Mouse (Mus musculus): ENCODE measurements around the gene Cish. TPM values are rescaled to one million over a fixed set of nuclear protein-coding genes. Genes with fewer than 3 reads are reported as not detected.

Gene Cish
- polyA plus RNA-seq, 1 experiment from 2014 or later, result 6.1 TPM

- WGBS, result 70% methylated on average over 2 of the region's 2 CpGs
- H3K4me1 ChIP-seq (replicated peaks; ENCODE audit: control insufficient read depth, insufficient read depth, low read length), result no peaks in the 10 kb centered on the region
- H3K27ac ChIP-seq (ENCODE audit: low read depth, low read length), result no peak overlapping the region
- no peaks in the 10 kb centered on the region for H3K9me3 ChIP-seq (ENCODE audit: control insufficient read depth, low read length)
- no peaks in the 10 kb centered on the region for H3K27me3 ChIP-seq (replicated peaks; ENCODE audit: control insufficient read depth, insufficient read depth, low read length)
- DNase-seq (ENCODE audit: low spot score) (no peak), ATAC-seq (replicated peaks; ENCODE audit: low FRiP score) (no peak)
- H3K4me2 ChIP-seq, result no peak overlapping the region
- H3K4me3 ChIP-seq (ENCODE audit: low read depth, low read length), result no peak overlapping the region
- no peak overlapping the region for H3K9ac ChIP-seq (ENCODE audit: low read depth, low read length)
- H3K36me3 ChIP-seq (ENCODE audit: control insufficient read depth, insufficient read depth, low read length), result no peaks in the 10 kb centered on the region
Observed at GRCm38 (mm10) chr9:107260429-107260828, 35.4 kb upstream of the Cish start.

GRCm38 (mm10) chr9:107260836-107261235 is 35.0 kb upstream of the Cish start:
- H3K27ac ChIP-seq (ENCODE audit: low read depth, low read length), result no peak overlapping the region
- H3K9me3 ChIP-seq (ENCODE audit: control insufficient read depth, low read length), result no peaks in the 10 kb centered on the region
- DNase-seq (ENCODE audit: low spot score), result no peak
- no peak for ATAC-seq (replicated peaks; ENCODE audit: low FRiP score)
- H3K4me1 ChIP-seq (replicated peaks; ENCODE audit: control insufficient read depth, insufficient read depth, low read length), result no peaks in the 10 kb centered on the region
- no peak overlapping the region for H3K9ac ChIP-seq (ENCODE audit: low read depth, low read length)
- no peaks in the 10 kb centered on the region for H3K27me3 ChIP-seq (replicated peaks; ENCODE audit: control insufficient read depth, insufficient read depth, low read length)
- 48% methylated on average over 8 of the region's 8 CpGs for WGBS
- no peak overlapping the region for H3K4me3 ChIP-seq (ENCODE audit: low read depth, low read length)
- no peak overlapping the region for H3K4me2 ChIP-seq
- no peaks in the 10 kb centered on the region for H3K36me3 ChIP-seq (ENCODE audit: control insufficient read depth, insufficient read depth, low read length)

GRCm38 (mm10) chr9:107261792-107262191 is 34.0 kb upstream of the Cish start:
- no peak overlapping the region for H3K27ac ChIP-seq (ENCODE audit: low read depth, low read length)

GRCm38 (mm10) chr9:107262375-107262774 is 33.5 kb upstream of the Cish start:
- Histone ChIP-seq H3K9me3 (ENCODE audit: control insufficient read depth, low read length) (no peaks in the 10 kb centered on the region), H3K4me1 (replicated peaks; ENCODE audit: control insufficient read depth, insufficient read depth, low read length) (no peaks in the 10 kb centered on the region), H3K4me3 (ENCODE audit: low read depth, low read length) (no peak overlapping the region), H3K27me3 (replicated peaks; ENCODE audit: control insufficient read depth, insufficient read depth, low read length) (no peaks in the 10 kb centered on the region), H3K27ac (ENCODE audit: low read depth, low read length) (no peak overlapping the region), H3K4me2 (no peak overlapping the region), H3K9ac (ENCODE audit: low read depth, low read length) (no peak overlapping the region), H3K36me3 (ENCODE audit: control insufficient read depth, insufficient read depth, low read length) (no peaks in the 10 kb centered on the region)
- no peak for ATAC-seq (replicated peaks; ENCODE audit: low FRiP score)
- 79% methylated on average over 7 of the region's 7 CpGs for WGBS
- DNase-seq (ENCODE audit: low spot score), result no peak

More at GRCm38 (mm10) chr9:107261792-107262191, 34.0 kb upstream of the Cish start:
- 68% methylated on average over 6 of the region's 6 CpGs for WGBS
- Histone ChIP-seq H3K4me3 (ENCODE audit: low read depth, low read length) (no peak overlapping the region), H3K4me2 (no peak overlapping the region), H3K4me1 (replicated peaks; ENCODE audit: control insufficient read depth, insufficient read depth, low read length) (no peaks in the 10 kb centered on the region), H3K36me3 (ENCODE audit: control insufficient read depth, insufficient read depth, low read length) (no peaks in the 10 kb centered on the region), H3K27me3 (replicated peaks; ENCODE audit: control insufficient read depth, insufficient read depth, low read length) (no peaks in the 10 kb centered on the region), H3K9ac (ENCODE audit: low read depth, low read length) (no peak overlapping the region), H3K9me3 (ENCODE audit: control insufficient read depth, low read length) (no peaks in the 10 kb centered on the region)
- ATAC-seq (replicated peaks; ENCODE audit: low FRiP score) (no peak), DNase-seq (ENCODE audit: low spot score) (no peak)

- Histone ChIP-seq H3K27ac (ENCODE audit: low read depth, low read length) (no peak overlapping the region), H3K4me1 (replicated peaks; ENCODE audit: control insufficient read depth, insufficient read depth, low read length) (peaks cover 5% of the 10 kb centered on the region), H3K4me2 (no peak overlapping the region), H3K9ac (ENCODE audit: low read depth, low read length) (no peak overlapping the region), H3K36me3 (ENCODE audit: control insufficient read depth, insufficient read depth, low read length) (no peaks in the 10 kb centered on the region), H3K27me3 (replicated peaks; ENCODE audit: control insufficient read depth, insufficient read depth, low read length) (no peaks in the 10 kb centered on the region), H3K9me3 (ENCODE audit: control insufficient read depth, low read length) (no peaks in the 10 kb centered on the region), H3K4me3 (ENCODE audit: low read depth, low read length) (no peak overlapping the region)
- WGBS, result 76% methylated on average over 5 of the region's 5 CpGs
- DNase-seq (ENCODE audit: low spot score), result no peak
- ATAC-seq (replicated peaks; ENCODE audit: low FRiP score), result no peak
Observed at GRCm38 (mm10) chr9:107263912-107264311, 31.9 kb upstream of the Cish start.

- Histone ChIP-seq H3K36me3 (ENCODE audit: control insufficient read depth, insufficient read depth, low read length) (no peaks in the 10 kb centered on the region), H3K27ac (ENCODE audit: low read depth, low read length) (no peak overlapping the region), H3K4me2 (no peak overlapping the region), H3K4me3 (ENCODE audit: low read depth, low read length) (no peak overlapping the region), H3K9me3 (ENCODE audit: control insufficient read depth, low read length) (no peaks in the 10 kb centered on the region), H3K27me3 (replicated peaks; ENCODE audit: control insufficient read depth, insufficient read depth, low read length) (no peaks in the 10 kb centered on the region), H3K4me1 (replicated peaks; ENCODE audit: control insufficient read depth, insufficient read depth, low read length) (peaks cover 6% of the 10 kb centered on the region), H3K9ac (ENCODE audit: low read depth, low read length) (no peak overlapping the region)
- WGBS, result 55% methylated on average over 3 of the region's 3 CpGs
- DNase-seq (ENCODE audit: low spot score) (no peak), ATAC-seq (replicated peaks; ENCODE audit: low FRiP score) (no peak)
Observed at GRCm38 (mm10) chr9:107264731-107265130, 31.1 kb upstream of the Cish start.

- Histone ChIP-seq H3K27me3 (replicated peaks; ENCODE audit: control insufficient read depth, insufficient read depth, low read length) (no peaks in the 10 kb centered on the region), H3K9ac (ENCODE audit: low read depth, low read length) (no peak overlapping the region), H3K4me2 (no peak overlapping the region), H3K9me3 (ENCODE audit: control insufficient read depth, low read length) (no peaks in the 10 kb centered on the region), H3K4me1 (replicated peaks; ENCODE audit: control insufficient read depth, insufficient read depth, low read length) (peaks cover 19% of the 10 kb centered on the region), H3K4me3 (ENCODE audit: low read depth, low read length) (no peak overlapping the region), H3K36me3 (ENCODE audit: control insufficient read depth, insufficient read depth, low read length) (no peaks in the 10 kb centered on the region), H3K27ac (ENCODE audit: low read depth, low read length) (no peak overlapping the region)
- ATAC-seq (replicated peaks; ENCODE audit: low FRiP score) (no peak), DNase-seq (ENCODE audit: low spot score) (no peak)
- WGBS, result 47% methylated on average over 1 of the region's 1 CpGs
Observed at GRCm38 (mm10) chr9:107267028-107267427, 28.8 kb upstream of the Cish start.

- no peak overlapping the region for H3K9ac ChIP-seq (ENCODE audit: low read depth, low read length)
- 29% methylated on average over 4 of the region's 4 CpGs for WGBS
- H3K4me3 ChIP-seq (ENCODE audit: low read depth, low read length), result no peak overlapping the region
- no peaks in the 10 kb centered on the region for H3K27me3 ChIP-seq (replicated peaks; ENCODE audit: control insufficient read depth, insufficient read depth, low read length)
- no peak overlapping the region for H3K4me2 ChIP-seq
- H3K36me3 ChIP-seq (ENCODE audit: control insufficient read depth, insufficient read depth, low read length), result no peaks in the 10 kb centered on the region
- H3K9me3 ChIP-seq (ENCODE audit: control insufficient read depth, low read length), result no peaks in the 10 kb centered on the region
- ATAC-seq (replicated peaks; ENCODE audit: low FRiP score) (no peak), DNase-seq (ENCODE audit: low spot score) (no peak)
- H3K4me1 ChIP-seq (replicated peaks; ENCODE audit: control insufficient read depth, insufficient read depth, low read length), result peaks cover 27% of the 10 kb centered on the region
- no peak overlapping the region for H3K27ac ChIP-seq (ENCODE audit: low read depth, low read length)
Observed at GRCm38 (mm10) chr9:107267721-107268402, 28.0 kb upstream of the Cish start.

- no peak overlapping the region for H3K27ac ChIP-seq (ENCODE audit: low read depth, low read length)
- ATAC-seq (replicated peaks; ENCODE audit: low FRiP score) (no peak), DNase-seq (ENCODE audit: low spot score) (no peak)
- no peak overlapping the region for H3K9ac ChIP-seq (ENCODE audit: low read depth, low read length)
- H3K4me1 ChIP-seq (replicated peaks; ENCODE audit: control insufficient read depth, insufficient read depth, low read length), result peaks cover 32% of the 10 kb centered on the region
- no peak overlapping the region for H3K4me3 ChIP-seq (ENCODE audit: low read depth, low read length)
- H3K27me3 ChIP-seq (replicated peaks; ENCODE audit: control insufficient read depth, insufficient read depth, low read length), result no peaks in the 10 kb centered on the region
- no peaks in the 10 kb centered on the region for H3K36me3 ChIP-seq (ENCODE audit: control insufficient read depth, insufficient read depth, low read length)
- no peaks in the 10 kb centered on the region for H3K9me3 ChIP-seq (ENCODE audit: control insufficient read depth, low read length)
- no peak overlapping the region for H3K4me2 ChIP-seq
- WGBS, result 55% methylated on average over 1 of the region's 1 CpGs
Observed at GRCm38 (mm10) chr9:107269772-107270171, 26.1 kb upstream of the Cish start.

All from liver, embryonic 11.5 days (tissue).